Mouse (Mus musculus) heart, embryonic 14.5 days (tissue): ENCODE measurements around the gene Dgke. TPM values are rescaled to one million over a fixed set of nuclear protein-coding genes. Genes with fewer than 3 reads are reported as not detected.
"Not testable (repeated sequence)": the region's sequence is repeated elsewhere in the genome, so short reads cannot be mapped to it uniquely, and the experiment has no call there.

ENCODE experiments used
- ATAC-seq: fragments of 200-750 bp; cut with Nextera tagmentation; 2 replicates; pipeline ENCODE4 v1.8.0; 2017; ENCODE audit warnings: low read depth, moderate TSS enrichment; ENCODE audit not compliant: insufficient number of reproducible peaks, insufficient read depth, low FRiP score
- H3K27ac ChIP-seq, 2 experiments: fragments of 200-500 bp in 1 of 2; fragments of 300-500 bp in 1 of 2; sonication (generic) in 1 of 2; replicated peaks in 1 of 2; 2 replicates each; pipeline ENCODE4 v1.5.1; 2012 to 2014; ENCODE audit warnings: low read depth in 2 of 2, low read length in 2 of 2, control low read depth in 1 of 2, mild to moderate bottlenecking in 1 of 2, mixed read lengths in 1 of 2; ENCODE audit not compliant: control insufficient read depth in 1 of 2, insufficient read depth in 1 of 2
- H3K27me3 ChIP-seq: fragments of 300-500 bp; sonication (generic); 2 replicates; pipeline ENCODE4 v1.6.1; 2014; ENCODE audit warnings: mild to moderate bottlenecking, low read length, control low read depth; ENCODE audit not compliant: control insufficient read depth, insufficient read depth
- H3K36me3 ChIP-seq: fragments of 300-500 bp; sonication (generic); 2 replicates; pipeline ENCODE4 v1.6.1; 2014; ENCODE audit warnings: mild to moderate bottlenecking, control low read depth, low read length, mixed read lengths; ENCODE audit not compliant: control insufficient read depth, insufficient read depth
- H3K4me1 ChIP-seq, 2 experiments: fragments of 200-500 bp in 1 of 2; fragments of 300-500 bp in 1 of 2; sonication (generic) in 1 of 2; 2 replicates each; pipeline ENCODE4 v1.6.1; 2012 to 2014; ENCODE audit warnings: low read length in 2 of 2, control low read depth in 1 of 2, mixed read lengths in 1 of 2; ENCODE audit not compliant: control insufficient read depth in 2 of 2, insufficient read depth in 2 of 2
- H3K4me2 ChIP-seq: fragments of 300-500 bp; sonication (generic); 2 replicates; pipeline ENCODE4 v1.6.1; 2014; ENCODE audit warnings: mild to moderate bottlenecking, low read length
- H3K4me3 ChIP-seq, 2 experiments: fragments of 200-500 bp in 1 of 2; fragments of 300-500 bp in 1 of 2; sonication (generic) in 1 of 2; 2 replicates each; pipeline ENCODE4 v1.5.1; 2012 to 2014; ENCODE audit warnings: low read length in 2 of 2, mild to moderate bottlenecking in 2 of 2, control low read depth in 1 of 2, low read depth in 1 of 2, moderate library complexity in 1 of 2; ENCODE audit not compliant: control insufficient read depth in 1 of 2, insufficient read depth in 1 of 2
- H3K9ac ChIP-seq: fragments of 300-500 bp; sonication (generic); 2 replicates; pipeline ENCODE4 v1.6.1; 2014; ENCODE audit warnings: mild to moderate bottlenecking, low read length
- H3K9me3 ChIP-seq: fragments of 300-500 bp; sonication (generic); 2 replicates; pipeline ENCODE4 v1.6.1; 2016; ENCODE audit warnings: low read length, control low read depth; ENCODE audit not compliant: control insufficient read depth
- WGBS: fragments of 180-500 bp; shearing (Covaris S2); extraction: QIAGEN DNeasy Blood & Tissue Kit; methylation state at CpG from one replicate; pipeline ENCODE4 v1.1.7; 2014; 5-methylcytosine and 5-hydroxymethylcytosine counted together
- polyA plus RNA-seq: library from polyadenylated mRNA; unstranded; fragments of >200 nt; fragmentation: Nextera tagmentation; extraction: Ambion mirVana; gene quantifications from 2 replicates; pipeline ENCODE4 v1.2.1, GENCODE M21; 2014

Gene Dgke
- polyA plus RNA-seq, 1 experiment from 2014 or later = 6.7 TPM

DNA sequence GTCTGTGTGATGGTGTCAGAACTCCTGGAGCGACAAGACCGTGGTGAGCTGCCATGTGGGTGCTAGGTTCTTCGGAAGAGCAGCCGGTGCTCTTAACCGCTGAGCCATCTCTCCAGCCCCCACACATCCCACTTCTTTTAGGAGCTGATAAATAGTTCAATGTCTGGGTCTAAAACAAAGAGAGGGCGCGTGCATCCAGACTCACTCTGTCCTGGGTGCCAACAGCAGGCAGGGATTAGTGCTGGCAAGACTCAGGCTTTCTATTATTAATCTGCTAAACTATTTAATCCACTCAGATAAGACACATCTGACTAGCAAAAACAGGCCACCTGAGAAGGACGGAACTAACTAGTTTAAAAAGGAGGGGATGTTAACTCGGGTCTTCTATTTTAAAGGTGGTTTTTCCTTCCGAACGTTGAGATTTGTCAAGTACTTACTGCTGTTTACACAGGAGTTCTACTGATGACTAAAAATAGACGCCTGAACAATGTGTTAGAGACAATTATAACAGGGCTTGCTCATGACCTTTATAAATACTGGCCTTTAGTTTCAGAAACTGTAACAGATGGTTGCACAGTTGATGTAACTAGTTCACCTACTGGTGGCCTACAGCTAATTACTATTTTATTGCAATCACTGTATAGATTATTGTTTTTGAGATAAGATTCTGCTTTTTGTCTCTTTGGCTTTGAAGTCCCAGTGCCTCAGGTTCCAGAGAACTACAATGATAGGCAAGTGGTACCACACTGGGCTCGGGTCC is 10.5 kb downstream of the Dgke start:
- ATAC-seq = no peak
- peak overlapping the region; percentile 86 to 87 for H3K27ac ChIP-seq
- WGBS = 32% methylated on average over 13 of the region's 13 CpGs
- peaks cover 30% of the 10 kb centered on the region for H3K36me3 ChIP-seq
- peak overlapping the region; percentile 41 for H3K4me2 ChIP-seq
- no peaks in the 10 kb centered on the region for H3K27me3 ChIP-seq
- H3K9ac ChIP-seq = peak overlapping the region; percentile 45
- H3K4me1 ChIP-seq = peaks cover 12 to 36% of the 10 kb centered on the region in 2 experiments
- no peaks in the 10 kb centered on the region for H3K9me3 ChIP-seq
- H3K4me3 ChIP-seq = no peak overlapping the region

GRCm38 (mm10) chr11:89051767-89052166 is 14.9 kb downstream of the Dgke start:
- Histone ChIP-seq H3K27me3 (no peaks in the 10 kb centered on the region), H3K9ac (no peak overlapping the region), H3K4me2 (no peak overlapping the region), H3K27ac (no peak overlapping the region), H3K9me3 (no peaks in the 10 kb centered on the region), H3K4me3 (no peak overlapping the region), H3K4me1 (peaks cover 4 to 15% of the 10 kb centered on the region in 2 experiments), H3K36me3 (peaks cover 70% of the 10 kb centered on the region)
- WGBS = 78% methylated on average over 6 of the region's 6 CpGs
- no peak for ATAC-seq

DNA sequence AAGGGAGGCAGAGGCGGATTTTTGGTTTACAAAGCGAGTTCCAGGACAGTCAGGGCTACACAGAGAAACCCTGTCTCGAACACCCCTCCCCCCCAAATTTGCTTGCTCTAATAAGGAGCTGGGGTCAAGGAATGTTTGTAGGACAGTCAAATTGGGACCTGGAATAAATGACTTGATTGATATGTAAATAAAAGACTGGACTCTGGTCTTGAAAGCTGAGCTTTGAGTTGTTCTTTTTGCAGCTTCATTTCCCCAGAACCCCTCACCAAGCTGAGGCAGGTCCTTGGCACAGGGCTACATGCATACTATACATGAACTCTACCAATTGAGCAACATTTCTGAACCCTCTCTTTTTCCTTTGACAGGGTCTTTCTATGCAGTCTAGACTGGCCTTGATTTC is 20.6 kb downstream of the Dgke start:
- Histone ChIP-seq H3K36me3 (peaks cover 95% of the 10 kb centered on the region), H3K9ac (no peak overlapping the region), H3K4me1 (no peaks in the 10 kb centered on the region), H3K9me3 (no peaks in the 10 kb centered on the region; the same call in 1 of the 2 replicates), H3K27ac (no peak overlapping the region), H3K4me2 (no peak overlapping the region), H3K27me3 (no peaks in the 10 kb centered on the region), H3K4me3 (no peak overlapping the region)
- WGBS = 89% methylated on average over 3 of the region's 3 CpGs
- ATAC-seq = no peak

DNA sequence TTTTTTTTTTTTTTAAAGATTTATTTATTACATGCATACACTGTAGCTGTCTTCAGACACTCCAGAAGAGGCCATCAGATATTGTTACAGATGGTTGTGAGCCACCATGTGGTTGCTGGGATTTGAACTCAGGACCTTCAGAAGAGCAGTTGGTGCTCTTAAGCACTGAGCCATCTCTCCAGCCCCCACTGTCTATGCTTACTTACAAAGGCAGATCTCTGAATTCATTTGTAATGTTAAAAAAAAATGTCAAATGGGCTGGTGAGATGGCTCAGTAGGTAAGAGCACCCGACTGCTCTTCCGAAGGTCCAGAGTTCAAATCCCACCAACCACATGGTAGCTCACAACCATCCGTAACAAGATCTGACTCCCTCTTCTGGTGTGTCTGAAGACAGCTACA is 21.1 kb downstream of the Dgke start:
- peaks cover 95% of the 10 kb centered on the region for H3K36me3 ChIP-seq
- ATAC-seq, H3K4me1 ChIP-seq, H3K27ac ChIP-seq, H3K27me3 ChIP-seq, H3K9ac ChIP-seq, H3K4me3 ChIP-seq, H3K9me3 ChIP-seq, H3K4me2 ChIP-seq: not testable (repeated sequence)
- 92% methylated on average over 3 of the region's 3 CpGs for WGBS

- Histone ChIP-seq H3K9ac (no peak overlapping the region), H3K36me3 (peaks cover 98% of the 10 kb centered on the region), H3K4me2 (no peak overlapping the region), H3K27ac (no peak overlapping the region), H3K4me3 (no peak overlapping the region), H3K27me3 (no peaks in the 10 kb centered on the region), H3K9me3 (no peaks in the 10 kb centered on the region; the same call in 1 of the 2 replicates), H3K4me1 (no peaks in the 10 kb centered on the region)
- ATAC-seq = no peak
- 88% methylated on average over 7 of the region's 7 CpGs for WGBS
Observed at GRCm38 (mm10) chr11:89043046-89043445, 23.6 kb downstream of the Dgke start.

DNA sequence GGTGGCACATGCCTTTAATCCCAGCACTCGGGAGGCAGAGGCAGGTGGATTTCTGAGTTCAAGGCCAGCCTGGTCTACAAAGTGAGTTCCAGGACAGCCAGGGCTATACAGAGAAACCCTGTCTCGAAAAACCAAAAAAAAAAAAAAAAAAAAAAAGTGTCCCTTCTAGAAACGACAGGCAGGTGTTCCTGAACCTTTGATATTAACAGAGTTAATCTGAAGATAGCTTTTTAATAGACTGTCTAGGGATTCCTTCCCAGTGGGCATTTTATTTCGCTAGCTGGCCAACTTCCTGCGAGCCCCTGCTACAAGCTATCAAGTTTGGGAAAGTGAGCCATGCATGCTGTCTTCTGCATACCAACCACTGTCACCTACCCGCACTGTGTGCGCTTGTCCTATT is 25.6 kb downstream of the Dgke start:
- H3K36me3 ChIP-seq = peaks cover 91% of the 10 kb centered on the region
- H3K9ac ChIP-seq, H3K4me1 ChIP-seq, ATAC-seq, H3K27me3 ChIP-seq, H3K9me3 ChIP-seq, H3K4me2 ChIP-seq, H3K4me3 ChIP-seq, H3K27ac ChIP-seq: not testable (repeated sequence)
- WGBS = 94% methylated on average over 6 of the region's 7 CpGs

GRCm38 (mm10) chr11:89039325-89039724 is 27.3 kb downstream of the Dgke start:
- H3K4me2 ChIP-seq = no peak overlapping the region
- H3K36me3 ChIP-seq = peaks cover 73% of the 10 kb centered on the region
- H3K9me3 ChIP-seq = no peaks in the 10 kb centered on the region
- no peak overlapping the region for H3K9ac ChIP-seq
- no peaks in the 10 kb centered on the region for H3K4me1 ChIP-seq
- H3K27ac ChIP-seq = no peak overlapping the region
- no peaks in the 10 kb centered on the region for H3K27me3 ChIP-seq
- 31% methylated on average over 3 of the region's 3 CpGs for WGBS
- H3K4me3 ChIP-seq = no peak overlapping the region
- no peak for ATAC-seq

DNA sequence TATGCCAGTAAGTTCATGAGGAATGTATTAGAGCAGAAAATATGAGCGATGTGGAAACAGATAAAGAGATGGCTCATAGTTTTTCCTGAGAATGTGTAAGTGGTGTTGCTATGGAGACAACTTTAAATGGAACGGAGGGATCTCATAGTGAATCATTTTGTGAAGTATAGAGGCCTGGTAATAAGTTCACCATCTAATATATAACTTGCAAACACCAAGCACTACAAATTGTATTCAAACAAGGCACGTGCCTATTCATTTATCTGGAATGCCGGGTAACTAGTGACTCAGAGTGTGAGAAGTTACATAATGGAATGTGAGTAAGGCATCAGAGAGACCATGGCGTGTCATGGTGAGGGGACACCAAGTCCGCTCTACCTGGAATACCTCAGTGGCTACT is 28.2 kb downstream of the Dgke start:
- Histone ChIP-seq H3K4me3 (no peak overlapping the region), H3K9ac (no peak overlapping the region), H3K36me3 (peaks cover 66% of the 10 kb centered on the region), H3K4me2 (no peak overlapping the region), H3K27me3 (no peaks in the 10 kb centered on the region), H3K4me1 (no peaks in the 10 kb centered on the region), H3K27ac (no peak overlapping the region), H3K9me3 (no peaks in the 10 kb centered on the region)
- WGBS = 84% methylated on average over 6 of the region's 6 CpGs
- no peak for ATAC-seq
